Mouse (Mus musculus) CH12.LX (cell line): ENCODE data around the gene Tmem198.

ENCODE experiments used
- CTCF ChIP-seq, 2 experiments: IDR thresholded peaks in 1 of 2; conservative IDR thresholded peaks in 1 of 2; 2 replicates each; pipeline ENCODE4 v1.5.1; 2011 to 2012; ENCODE audit warnings: low read depth in 2 of 2, low read length in 2 of 2, improper control_type of control experiment in 1 of 2, inconsistent platforms in 1 of 2, mild to moderate bottlenecking in 1 of 2, moderate library complexity in 1 of 2
- E2F4 ChIP-seq: IDR thresholded peaks from 2 replicates; pipeline ENCODE4 v1.6.1; 2011; ENCODE audit warnings: low read depth, low read length, improper control_type of control experiment; ENCODE audit not compliant: insufficient replicate concordance
- EP300 ChIP-seq: IDR thresholded peaks from 2 replicates; pipeline ENCODE4 v1.6.1; 2011; ENCODE audit warnings: low read length, improper control_type of control experiment
- HCFC1 ChIP-seq: IDR thresholded peaks from 2 replicates; pipeline ENCODE4 v1.6.1; 2012; ENCODE audit warnings: low read depth, mild to moderate bottlenecking, inconsistent platforms, low read length, improper control_type of control experiment
- MEF2A ChIP-seq: IDR thresholded peaks from 2 replicates; pipeline ENCODE4 v1.6.1; 2014; ENCODE audit warnings: low read depth, mild to moderate bottlenecking, inconsistent platforms, low read length, improper control_type of control experiment, borderline replicate concordance
- POLR2A ChIP-seq: IDR thresholded peaks from 2 replicates; pipeline ENCODE4 v1.6.1; 2011; ENCODE audit warnings: low read depth, mild to moderate bottlenecking, improper control_type of control experiment, low read length
- POLR2AphosphoS2 ChIP-seq: IDR thresholded peaks from 2 replicates; pipeline ENCODE4 v1.6.1; 2011; ENCODE audit warnings: low read depth, low read length, improper control_type of control experiment
- SIN3A ChIP-seq: IDR thresholded peaks from 2 replicates; pipeline ENCODE4 v1.6.1; 2012; ENCODE audit warnings: low read length, improper control_type of control experiment, inconsistent platforms
- USF1 ChIP-seq: IDR thresholded peaks from 2 replicates; pipeline ENCODE4 v1.6.1; 2014; ENCODE audit warnings: low read depth, mild to moderate bottlenecking, inconsistent platforms, low read length, improper control_type of control experiment
- ZC3H11A ChIP-seq: IDR thresholded peaks from 2 replicates; pipeline ENCODE4 v1.6.1; 2012; ENCODE audit warnings: low read depth, mild to moderate bottlenecking, inconsistent platforms, low read length, improper control_type of control experiment
- ZKSCAN1 ChIP-seq: IDR thresholded peaks from 2 replicates; pipeline ENCODE4 v1.6.1; 2012; ENCODE audit warnings: low read depth, inconsistent platforms, low read length, improper control_type of control experiment, borderline replicate concordance

DNA sequence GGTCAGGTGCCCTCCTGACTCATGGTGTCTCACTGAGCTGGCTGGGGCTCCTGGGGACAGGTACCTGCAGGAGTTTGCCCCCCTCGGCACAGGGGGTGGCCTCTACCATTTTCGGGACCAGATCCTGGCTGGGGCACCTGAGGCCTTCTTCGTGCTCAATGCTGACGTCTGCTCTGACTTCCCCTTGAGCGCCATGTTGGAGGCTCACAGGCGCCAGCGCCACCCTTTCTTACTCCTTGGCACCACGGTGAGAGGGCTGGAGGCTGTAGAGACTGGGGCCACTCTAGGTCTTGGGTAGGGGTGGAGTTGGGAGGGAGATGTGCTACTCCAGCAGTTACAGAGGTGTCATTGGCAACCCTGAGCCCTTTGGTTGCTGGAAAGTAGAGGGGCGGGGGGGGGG lies 40.5 kb upstream of the Tmem198 start:
- TF ChIP-seq ZKSCAN1: no peak
- no peak for TF ChIP-seq EP300
- no peak for TF ChIP-seq POLR2A
- no peak for TF ChIP-seq MEF2A
- no peak for TF ChIP-seq POLR2AphosphoS2
- TF ChIP-seq HCFC1: no peak
- TF ChIP-seq ZC3H11A: no peak
- no peak for TF ChIP-seq USF1
- no peak for TF ChIP-seq E2F4
- no peak for TF ChIP-seq SIN3A
- TF ChIP-seq CTCF (conservative IDR thresholded peaks at IDR 0.05 in 1 of 2, IDR thresholded peaks at IDR 0.05 in 1 of 2; ENCODE audit: low read depth in 2 of 2, low read length in 2 of 2): no peak
